Mouse (Mus musculus) G1E (cell line): ENCODE measurements at regions not wholly inside any gene's neighbourhood (a gene's known extent, or its start where the extent isn't known, plus 50 kb on each side); places are given as distances from the start of the nearest gene placed in this dataset.

ENCODE experiments used
- CTCF ChIP-seq: IDR thresholded peaks from 2 replicates; pipeline ENCODE4 v1.5.1; 2012; ENCODE audit warnings: low read depth, low read length, inconsistent platforms, mixed read lengths
- TAL1 ChIP-seq: conservative IDR thresholded peaks from 2 replicates; pipeline ENCODE4 v1.6.1; 2012; ENCODE audit warnings: low read depth, low read length, inconsistent platforms, mixed read lengths

DNA sequence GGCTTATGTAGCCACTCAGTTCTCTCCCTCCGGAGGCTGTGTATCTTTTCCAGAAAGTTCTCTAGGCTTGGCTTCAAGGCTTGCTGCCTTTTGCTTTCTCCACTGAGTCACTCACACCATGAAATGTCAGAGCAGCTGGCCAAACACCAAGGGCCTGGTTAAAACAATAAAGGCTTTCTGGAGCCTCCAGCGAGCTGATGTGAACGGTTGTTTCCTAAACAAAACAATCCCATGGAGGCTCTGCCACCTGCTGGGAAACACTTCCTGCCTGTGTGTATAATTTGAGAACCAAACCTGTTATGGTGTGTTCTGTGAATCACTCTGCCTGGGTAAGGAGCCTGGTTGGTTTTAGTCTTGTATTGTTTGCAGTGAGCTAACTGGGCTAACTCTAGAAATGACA is 96.7 kb upstream of the Tspan5 start:
- no peak for TF ChIP-seq CTCF
- TF ChIP-seq TAL1: no peak
